8 mouse cellular contexts compared by ENCODE assay signal in the genomic region with DNA sequence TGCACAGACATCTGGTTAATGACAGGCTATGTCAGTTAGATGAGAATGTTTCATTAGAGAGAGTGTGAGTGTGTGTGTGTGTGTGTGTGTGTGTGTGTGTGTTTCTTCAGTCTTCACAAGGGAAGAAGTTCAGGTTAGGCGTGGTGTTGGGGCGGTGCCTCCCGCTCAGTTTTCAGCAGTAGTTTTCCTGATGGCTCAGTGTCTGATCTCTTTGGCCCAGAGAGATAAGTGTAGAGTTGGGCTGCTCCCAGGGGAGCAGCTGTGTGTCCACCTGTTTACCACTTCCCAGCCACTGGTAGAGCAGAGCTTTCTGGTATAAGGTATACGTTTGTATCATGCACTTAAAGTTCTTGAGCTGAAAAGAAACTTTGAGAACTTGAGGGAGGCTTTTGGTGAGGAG. TPM values are rescaled to one million over a fixed set of nuclear protein-coding genes. Genes with fewer than 3 reads are reported as not detected.
DNase-seq lines count a peak whose midpoint lies in the region; ATAC-seq and TF ChIP-seq lines count a peak whose summit lies in the region.

No protein-coding gene starts in this region.

- no peak for TF ChIP-seq CTCF in lung, embryonic 14.5 days (IDR thresholded peaks at IDR 0.05; ENCODE audit: low read depth)

- no peak for DNase-seq in lung, embryonic 14.5 days
- DNase-seq in lung, postnatal 4 days: no peak
- no peak for DNase-seq in embryonic facial prominence, embryonic 14.5 days (ENCODE audit: low spot score)
- DNase-seq in limb, embryonic 10.5 days (ENCODE audit: low spot score): no peak
- DNase-seq in urinary bladder, postnatal 36 days (ENCODE audit: low spot score in 2 of 2): no peak
- no peak for DNase-seq in cerebellum, adult 18-20 months
- DNase-seq in frontal cortex, postnatal 14 days (ENCODE audit: low spot score in 2 of 2): no peak

- 0 out of 2 replicates have a peak, but pooled peaks cover 5% of the 10 kb centered on the region for H3K4me1 ChIP-seq in lung, embryonic 14.5 days (ENCODE audit: insufficient read depth)
- peaks cover 11% of the 10 kb centered on the region for H3K4me1 ChIP-seq in embryonic facial prominence, embryonic 14.5 days (ENCODE audit: control insufficient read depth, insufficient read depth, low read length)
- H3K4me1 ChIP-seq in limb, embryonic 10.5 days: peaks cover 26% of the 10 kb centered on the region
- peaks cover 23% of the 10 kb centered on the region for H3K4me1 ChIP-seq in neural tube, embryonic 14.5 days (ENCODE audit: control insufficient read depth, insufficient read depth, low read length)

- WGBS in lung, embryonic 14.5 days: 72% methylated on average over 4 of the region's 4 CpGs
- WGBS in embryonic facial prominence, embryonic 14.5 days: 86% methylated on average over 4 of the region's 4 CpGs
- WGBS in limb, embryonic 10.5 days: 94% methylated on average over 4 of the region's 4 CpGs
- WGBS in neural tube, embryonic 14.5 days: 86% methylated on average over 4 of the region's 4 CpGs

- peak overlapping the region; percentile 97 for H3K4me3 ChIP-seq in lung, embryonic 14.5 days (ENCODE audit: low read depth, low read length)
- peak overlapping the region; percentile 72; the same call in 1 of the 2 replicates for H3K4me3 ChIP-seq in embryonic facial prominence, embryonic 14.5 days (ENCODE audit: low read depth, low read length)
- peak overlapping the region; percentile 99 for H3K4me3 ChIP-seq in limb, embryonic 10.5 days
- no peak overlapping the region for H3K4me3 ChIP-seq in neural tube, embryonic 14.5 days (ENCODE audit: low read depth, low read length)

- H3K36me3 ChIP-seq in lung, embryonic 14.5 days (ENCODE audit: insufficient read depth): peaks cover 38% of the 10 kb centered on the region
- H3K36me3 ChIP-seq in embryonic facial prominence, embryonic 14.5 days (ENCODE audit: control insufficient read depth, insufficient read depth, low read length): peaks cover 27% of the 10 kb centered on the region; the same call in 1 of the 2 replicates
- peaks cover 48% of the 10 kb centered on the region for H3K36me3 ChIP-seq in limb, embryonic 10.5 days
- H3K36me3 ChIP-seq in neural tube, embryonic 14.5 days (ENCODE audit: control insufficient read depth, insufficient read depth, low read length): no peaks in the 10 kb centered on the region

- peak overlapping the region; percentile 98 for H3K9ac ChIP-seq in lung, embryonic 14.5 days
- H3K9ac ChIP-seq in embryonic facial prominence, embryonic 14.5 days (ENCODE audit: low read depth, low read length): peak overlapping the region; percentile 96
- no peak overlapping the region for H3K9ac ChIP-seq in neural tube, embryonic 14.5 days (replicated peaks; ENCODE audit: low read depth, low read length)

- H3K27ac ChIP-seq in lung, embryonic 14.5 days (ENCODE audit: low read depth): no peak overlapping the region
- H3K27ac ChIP-seq in embryonic facial prominence, embryonic 14.5 days (replicated peaks; ENCODE audit: low read depth, low read length): no peak overlapping the region
- no peak overlapping the region for H3K27ac ChIP-seq in limb, embryonic 10.5 days
- H3K27ac ChIP-seq in neural tube, embryonic 14.5 days (ENCODE audit: low read depth, low read length): no peak overlapping the region

- H3K4me2 ChIP-seq in lung, embryonic 14.5 days: peak overlapping the region; percentile 93
- peak overlapping the region; percentile 74 for H3K4me2 ChIP-seq in embryonic facial prominence, embryonic 14.5 days (ENCODE audit: low read depth, low read length)
- peak overlapping the region; percentile 94 for H3K4me2 ChIP-seq in neural tube, embryonic 14.5 days (ENCODE audit: low read depth, low read length)

- H3K9me3 ChIP-seq in lung, embryonic 14.5 days (ENCODE audit: low read depth, low read length): no peaks in the 10 kb centered on the region
- no peaks in the 10 kb centered on the region for H3K9me3 ChIP-seq in embryonic facial prominence, embryonic 14.5 days (ENCODE audit: control insufficient read depth, low read length)
- no peaks in the 10 kb centered on the region for H3K9me3 ChIP-seq in limb, embryonic 10.5 days (replicated peaks)
- H3K9me3 ChIP-seq in neural tube, embryonic 14.5 days (ENCODE audit: control insufficient read depth, low read length): no peaks in the 10 kb centered on the region

- no peak for ATAC-seq in lung, embryonic 14.5 days (ENCODE audit: insufficient read depth)
- no peak for ATAC-seq in embryonic facial prominence, embryonic 14.5 days (ENCODE audit: low read depth)
- ATAC-seq in neural tube, embryonic 14.5 days (ENCODE audit: low read depth): no peak

- no peaks in the 10 kb centered on the region for H3K27me3 ChIP-seq in lung, embryonic 14.5 days (ENCODE audit: insufficient read depth, low read length)
- H3K27me3 ChIP-seq in embryonic facial prominence, embryonic 14.5 days (replicated peaks; ENCODE audit: control insufficient read depth, insufficient read depth, low read length): no peaks in the 10 kb centered on the region
- no peaks in the 10 kb centered on the region for H3K27me3 ChIP-seq in limb, embryonic 10.5 days (ENCODE audit: low read depth, poor library complexity, severe bottlenecking)
- H3K27me3 ChIP-seq in neural tube, embryonic 14.5 days (ENCODE audit: control insufficient read depth, insufficient read depth, low read length): no peaks in the 10 kb centered on the region

RNA-seq across cellular contexts. Expression of a gene that starts 1.6 kb away (rescaled TPM):
- polyA plus RNA-seq in lung, embryonic 14.5 days (2014; fragmentation: Nextera tagmentation; extraction: Ambion mirVana): 168 and 176 TPM in 2 replicates
- polyA plus RNA-seq in embryonic facial prominence, embryonic 14.5 days (2014; fragmentation: Nextera tagmentation; extraction: Ambion mirVana): 190 and 203 TPM in 2 replicates
- polyA plus RNA-seq in limb, embryonic 10.5 days (2016; fragmentation: Nextera tagmentation; extraction: Ambion mirVana): 197 and 216 TPM in 2 replicates
- polyA plus RNA-seq in neural tube, embryonic 14.5 days (2014; fragmentation: Nextera tagmentation; extraction: Ambion mirVana): 252 and 259 TPM in 2 replicates

RNA-seq across cellular contexts. Expression of a gene that starts 19.8 kb away (rescaled TPM):
- polyA plus RNA-seq in lung, embryonic 14.5 days (2014; fragmentation: Nextera tagmentation; extraction: Ambion mirVana): 26.6 and 26.7 TPM in 2 replicates
- 24.1 and 27.8 TPM in 2 replicates for polyA plus RNA-seq in embryonic facial prominence, embryonic 14.5 days (2014; fragmentation: Nextera tagmentation; extraction: Ambion mirVana)
- 26.9 and 27.0 TPM in 2 replicates for polyA plus RNA-seq in limb, embryonic 10.5 days (2016; fragmentation: Nextera tagmentation; extraction: Ambion mirVana)
- 39.0 and 39.5 TPM in 2 replicates for polyA plus RNA-seq in neural tube, embryonic 14.5 days (2014; fragmentation: Nextera tagmentation; extraction: Ambion mirVana)

RNA-seq across cellular contexts. Expression of a gene that starts 29.7 kb away (rescaled TPM):
- 0.12 and 0.17 TPM in 2 replicates for polyA plus RNA-seq in lung, embryonic 14.5 days (2014; fragmentation: Nextera tagmentation; extraction: Ambion mirVana)
- 0.28 and 0.29 TPM in 2 replicates for polyA plus RNA-seq in embryonic facial prominence, embryonic 14.5 days (2014; fragmentation: Nextera tagmentation; extraction: Ambion mirVana)
- polyA plus RNA-seq in limb, embryonic 10.5 days (2016; fragmentation: Nextera tagmentation; extraction: Ambion mirVana): 0.05 and 0.09 TPM in 2 replicates
- polyA plus RNA-seq in neural tube, embryonic 14.5 days (2014; fragmentation: Nextera tagmentation; extraction: Ambion mirVana): 1.5 and 2.0 TPM in 2 replicates

RNA-seq across cellular contexts. Expression of a gene that starts 38.3 kb away (rescaled TPM):
- polyA plus RNA-seq in lung, embryonic 14.5 days (2014; fragmentation: Nextera tagmentation; extraction: Ambion mirVana): 0.16 TPM in 1 of 2 replicates, not detected in the other
- polyA plus RNA-seq in embryonic facial prominence, embryonic 14.5 days (2014; fragmentation: Nextera tagmentation; extraction: Ambion mirVana): 0.07 and 0.24 TPM in 2 replicates
- polyA plus RNA-seq in limb, embryonic 10.5 days (2016; fragmentation: Nextera tagmentation; extraction: Ambion mirVana): 0.05 TPM in 1 of 2 replicates, not detected in the other
- polyA plus RNA-seq in neural tube, embryonic 14.5 days (2014; fragmentation: Nextera tagmentation; extraction: Ambion mirVana): 0.07 and 0.10 TPM in 2 replicates

RNA-seq across cellular contexts. Expression of a gene that starts 52.2 kb away (rescaled TPM):
- polyA plus RNA-seq in lung, embryonic 14.5 days (2014; fragmentation: Nextera tagmentation; extraction: Ambion mirVana): 8.7 and 9.6 TPM in 2 replicates
- 6.7 and 7.7 TPM in 2 replicates for polyA plus RNA-seq in embryonic facial prominence, embryonic 14.5 days (2014; fragmentation: Nextera tagmentation; extraction: Ambion mirVana)
- 10.6 and 10.8 TPM in 2 replicates for polyA plus RNA-seq in limb, embryonic 10.5 days (2016; fragmentation: Nextera tagmentation; extraction: Ambion mirVana)
- 8.6 and 9.6 TPM in 2 replicates for polyA plus RNA-seq in neural tube, embryonic 14.5 days (2014; fragmentation: Nextera tagmentation; extraction: Ambion mirVana)
